Comparison of ENCODE assay signal across 9 mouse cellular contexts in genomic region chr6:125481667-125482390, GRCm38 (mm10). TPM values are rescaled to one million over a fixed set of nuclear protein-coding genes. Genes with fewer than 3 reads are reported as not detected.
DNase-seq lines count a peak whose midpoint lies in the region; ATAC-seq and TF ChIP-seq lines count a peak whose summit lies in the region.
"Had no signal": no experiment of that assay in that cellular context is flagged by ENCODE, and none has a peak within 500 bp of the region (broad histone marks: within the 10 kb centered on the region; RNA-seq: fewer than 3 reads in every experiment).

No protein-coding gene starts in this region.

- DNase-seq in adrenal gland, postnatal 14 days, result peak; percentile 56
- no peak for DNase-seq in adrenal gland, postnatal 10 days
- DNase-seq in heart, postnatal 0 days (ENCODE audit: low spot score), result no peak
- DNase-seq in liver, embryonic 13.5 days, result peak; percentile 36
- no peak for DNase-seq in stomach, postnatal 0 days (ENCODE audit: low spot score)
- no peak for DNase-seq in layer of hippocampus, adult 9-11 months
- DNase-seq in urinary bladder, postnatal 25 days (ENCODE audit: low spot score), result no peak

- TF ChIP-seq CTCF in ES-Bruce4 (IDR thresholded peaks at IDR 0.05; ENCODE audit: low read depth, low read length), result no peak
- TF ChIP-seq CTCF in heart, postnatal 0 days (IDR thresholded peaks at IDR 0.05; ENCODE audit: low read depth), result no peak
- TF ChIP-seq CTCF in stomach, postnatal 0 days (IDR thresholded peaks at IDR 0.05; ENCODE audit: low read depth), result no peak

- peak; percentile 43 for ATAC-seq in heart, postnatal 0 days (ENCODE audit: insufficient read depth, low read depth)
- peak; percentile 30; the same call in 1 of the 2 replicates for ATAC-seq in liver, embryonic 13.5 days (ENCODE audit: low read depth)
- ATAC-seq in stomach, postnatal 0 days (ENCODE audit: low FRiP score, low TSS enrichment), result no peak

- WGBS in heart, postnatal 0 days, result 45% methylated on average over 7 of the region's 7 CpGs
- WGBS in liver, embryonic 13.5 days (ENCODE audit: insufficient replicate concordance), result 11% methylated on average over 7 of the region's 7 CpGs
- 42% methylated on average over 7 of the region's 7 CpGs for WGBS in stomach, postnatal 0 days

- H3K4me3 ChIP-seq in ES-Bruce4 (ENCODE audit: low read depth, low read length), result no peak overlapping the region
- no peak overlapping the region for H3K4me3 ChIP-seq in heart, postnatal 0 days (ENCODE audit: low read depth, low read length)
- no peak overlapping the region for H3K4me3 ChIP-seq in liver, embryonic 13.5 days (replicated peaks)
- H3K4me3 ChIP-seq in stomach, postnatal 0 days (ENCODE audit: low read depth, low read length), result no peak overlapping the region

- H3K4me2 ChIP-seq in heart, postnatal 0 days (ENCODE audit: low read depth, low read length), result peak overlapping the region; percentile 22; the same call in 1 of the 2 replicates
- peak overlapping the region; percentile 46 for H3K4me2 ChIP-seq in liver, embryonic 13.5 days
- H3K4me2 ChIP-seq in stomach, postnatal 0 days (replicated peaks; ENCODE audit: low read depth), result no peak overlapping the region

- TF ChIP-seq POLR2A in ES-Bruce4 (IDR thresholded peaks at IDR 0.05; ENCODE audit: insufficient read depth, low read length), result no peak

- H3K9ac ChIP-seq in ES-Bruce4 (ENCODE audit: low read depth, poor library complexity, severe bottlenecking), result peak overlapping the region; percentile 44
- no peak overlapping the region for H3K9ac ChIP-seq in heart, postnatal 0 days (replicated peaks; ENCODE audit: low read depth, low read length)
- peak overlapping the region; percentile 28 for H3K9ac ChIP-seq in liver, embryonic 13.5 days
- no peak overlapping the region for H3K9ac ChIP-seq in stomach, postnatal 0 days (ENCODE audit: low read length)

- no peaks in the 10 kb centered on the region for H3K27me3 ChIP-seq in ES-Bruce4 (ENCODE audit: control insufficient read depth, insufficient read depth, low read length, poor library complexity, severe bottlenecking)
- 0 out of 2 replicates have a peak, but pooled peaks cover 2% of the 10 kb centered on the region for H3K27me3 ChIP-seq in heart, postnatal 0 days (ENCODE audit: control insufficient read depth, insufficient read depth, low read length)
- no peaks in the 10 kb centered on the region for H3K27me3 ChIP-seq in liver, embryonic 13.5 days
- H3K27me3 ChIP-seq in stomach, postnatal 0 days (ENCODE audit: control insufficient read depth, insufficient read depth, low read length), result no peaks in the 10 kb centered on the region

- peak; percentile 74 for TF ChIP-seq EP300 in ES-Bruce4 (IDR thresholded peaks at IDR 0.05; ENCODE audit: insufficient read depth, low read depth, low read length)
- 0 out of 2 replicates have a peak, but pooled peaks have one; percentile 56 for TF ChIP-seq EP300 in heart, postnatal 0 days (IDR thresholded peaks at IDR 0.05; ENCODE audit: low read depth)
- no peak for TF ChIP-seq EP300 in stomach, postnatal 0 days (optimal IDR thresholded peaks at IDR 0.05)

- no peaks in the 10 kb centered on the region for H3K36me3 ChIP-seq in ES-Bruce4 (ENCODE audit: control insufficient read depth, insufficient read depth, low read length, poor library complexity, severe bottlenecking)
- no peaks in the 10 kb centered on the region for H3K36me3 ChIP-seq in heart, postnatal 0 days (replicated peaks; ENCODE audit: control insufficient read depth, insufficient read depth, low read length)
- H3K36me3 ChIP-seq in liver, embryonic 13.5 days, result no peaks in the 10 kb centered on the region
- no peaks in the 10 kb centered on the region for H3K36me3 ChIP-seq in stomach, postnatal 0 days (ENCODE audit: control insufficient read depth, insufficient read depth, low read length)
- H3K36me3 ChIP-seq: G1E had no signal

- peak overlapping the region; percentile 75 for H3K27ac ChIP-seq in ES-Bruce4 (ENCODE audit: insufficient read depth, low read length)
- H3K27ac ChIP-seq in heart, postnatal 0 days (ENCODE audit: low read depth), result peak overlapping the region; percentile 75
- peak overlapping the region; percentile 79 for H3K27ac ChIP-seq in liver, embryonic 13.5 days
- H3K27ac ChIP-seq in stomach, postnatal 0 days (replicated peaks), result peak overlapping the region; percentile 81

- no peaks in the 10 kb centered on the region for H3K9me3 ChIP-seq in ES-Bruce4 (replicated peaks; ENCODE audit: control insufficient read depth, insufficient read depth, low read length, poor library complexity, severe bottlenecking)
- no peaks in the 10 kb centered on the region for H3K9me3 ChIP-seq in heart, postnatal 0 days (replicated peaks; ENCODE audit: control insufficient read depth, low read length)
- no peaks in the 10 kb centered on the region for H3K9me3 ChIP-seq in liver, embryonic 13.5 days (replicated peaks)
- no peaks in the 10 kb centered on the region for H3K9me3 ChIP-seq in stomach, postnatal 0 days (ENCODE audit: control insufficient read depth, low read length)

- peaks cover 41% of the 10 kb centered on the region for H3K4me1 ChIP-seq in ES-Bruce4 (ENCODE audit: control insufficient read depth, insufficient read depth, low read length)
- H3K4me1 ChIP-seq in heart, postnatal 0 days (ENCODE audit: control insufficient read depth, insufficient read depth), result peaks cover 37% of the 10 kb centered on the region
- peaks cover 96% of the 10 kb centered on the region for H3K4me1 ChIP-seq in liver, embryonic 13.5 days (replicated peaks)
- H3K4me1 ChIP-seq in stomach, postnatal 0 days (replicated peaks; ENCODE audit: control insufficient read depth, insufficient read depth), result peaks cover 24% of the 10 kb centered on the region

RNA-seq across cellular contexts. Expression of gene Cd9, which starts 12.8 kb away (rescaled TPM):
- 135 and 148 TPM in 2 replicates for total RNA-seq in adrenal gland, postnatal 14 days (2021)
- 100 to 1,000 TPM; 120 TPM for total RNA-seq in adrenal gland, postnatal 10 days (2021)
- 417 and 439 TPM in 2 replicates for polyA plus RNA-seq in ES-Bruce4 (2011; ENCODE audit: insufficient read depth, insufficient read length, low read depth, missing spikeins)
- 51.9 and 72.4 TPM in 2 replicates for total RNA-seq in heart, postnatal 0 days (2014; rRNA removed; ENCODE audit: low replicate concordance)
- 99.3 and 99.4 TPM in 2 replicates for polyA plus RNA-seq in heart, postnatal 0 days (2015; fragmentation: Nextera tagmentation; extraction: Ambion mirVana)
- 92.5 and 94.7 TPM in 2 replicates for polyA plus RNA-seq in liver, embryonic 13.5 days (2015; fragmentation: Nextera tagmentation; extraction: Ambion mirVana)
- polyA plus RNA-seq in stomach, postnatal 0 days (2015; fragmentation: Nextera tagmentation; extraction: Ambion mirVana), result 487 and 500 TPM in 2 replicates
- total RNA-seq: G1E had no signal
- polyA plus RNA-seq: G1E had no signal

Comparison
In these comparisons a context has a peak if more than half of its experiments do, and no peak if none do; other contexts are left out.
1. DNase-seq: peak in adrenal gland, postnatal 14 days (single experiment) and liver, embryonic 13.5 days (single experiment); none in adrenal gland, postnatal 10 days (single experiment), heart, postnatal 0 days (single experiment), stomach, postnatal 0 days (single experiment), layer of hippocampus, adult 9-11 months (single experiment) and urinary bladder, postnatal 25 days (single experiment).
2. H3K9ac ChIP-seq: peak in ES-Bruce4 (single experiment) and liver, embryonic 13.5 days (single experiment); none in heart, postnatal 0 days (single experiment) and stomach, postnatal 0 days (single experiment).
3. Peak in every context shown above with its lines, with median percentiles within 50 percentile points of each other: H3K27ac ChIP-seq.